Mouse (Mus musculus): Measurements from ENCODE around the gene Usp24. TPM values are rescaled to one million over a fixed set of nuclear protein-coding genes. Genes with fewer than 3 reads are reported as not detected.
A peak's percentile ranks its signal among the peaks of the same experiment; 100 is the strongest.

Usp24 gene
- total RNA-seq, 2 experiments from 2014 or later: 44.1 to 47.7 TPM

DNA sequence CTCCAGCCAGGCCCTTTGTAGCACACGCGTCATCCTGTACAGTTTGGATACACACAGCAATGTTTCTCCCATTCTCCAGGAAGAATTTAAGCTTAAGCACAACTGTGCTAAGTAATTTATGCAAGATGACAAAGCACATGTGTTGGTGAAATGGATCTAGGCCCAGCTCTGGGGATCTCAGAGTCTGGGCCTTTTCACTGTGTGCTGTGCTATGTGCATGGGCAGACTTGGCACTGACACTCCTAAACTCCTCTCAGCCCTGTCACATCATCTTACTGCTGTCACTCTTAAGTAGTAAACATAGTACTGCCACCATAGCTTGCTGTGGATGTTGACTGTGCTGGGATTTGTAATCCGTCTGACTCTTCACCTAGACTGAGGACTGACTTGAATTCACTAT lies 106.6 kb downstream of the Usp24 start:
- DNase-seq (ENCODE audit: low spot score in 2 of 2): no peak

DNA sequence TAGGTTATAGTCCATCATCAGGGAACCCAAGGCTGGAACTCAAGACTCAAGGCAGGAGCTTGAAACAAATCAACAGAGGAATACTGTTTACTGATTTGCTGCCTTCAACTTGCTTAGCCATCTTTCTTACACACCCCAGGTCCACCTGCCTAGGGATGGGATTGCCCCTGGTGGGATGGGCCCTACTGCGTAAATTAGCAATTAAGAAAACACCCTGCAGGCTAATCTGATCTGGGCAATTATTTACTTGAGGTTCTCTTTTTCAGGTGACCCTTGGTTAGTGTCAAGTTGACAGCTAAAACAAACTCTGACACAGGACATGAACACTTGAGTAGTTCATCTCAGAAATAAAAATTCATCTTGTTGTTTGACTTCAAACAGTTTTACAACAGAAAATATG lies 108.5 kb downstream of the Usp24 start:
- DNase-seq (ENCODE audit: low spot score in 2 of 2): no peak

DNA sequence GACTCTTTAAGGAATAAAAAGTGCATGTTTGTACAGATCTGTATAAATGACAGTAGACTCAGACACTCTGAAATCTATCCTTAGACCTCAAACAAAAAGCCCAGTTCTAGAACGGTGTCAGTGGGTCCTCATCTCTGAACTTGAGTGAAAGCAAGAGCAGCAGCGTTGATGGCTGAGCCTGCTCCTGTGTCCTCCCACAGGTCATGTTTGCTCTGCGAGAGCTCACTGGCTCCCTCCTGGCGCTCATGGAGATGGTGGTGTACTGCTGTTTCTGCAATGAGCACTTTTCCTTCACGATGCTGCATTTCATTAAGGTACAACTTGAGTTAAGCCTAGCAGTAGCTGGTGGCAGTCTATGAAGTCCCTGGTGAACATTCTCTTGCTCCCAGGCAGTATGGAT lies 110.3 kb downstream of the Usp24 start:
- no peak for DNase-seq (ENCODE audit: low spot score in 2 of 2)

DNA sequence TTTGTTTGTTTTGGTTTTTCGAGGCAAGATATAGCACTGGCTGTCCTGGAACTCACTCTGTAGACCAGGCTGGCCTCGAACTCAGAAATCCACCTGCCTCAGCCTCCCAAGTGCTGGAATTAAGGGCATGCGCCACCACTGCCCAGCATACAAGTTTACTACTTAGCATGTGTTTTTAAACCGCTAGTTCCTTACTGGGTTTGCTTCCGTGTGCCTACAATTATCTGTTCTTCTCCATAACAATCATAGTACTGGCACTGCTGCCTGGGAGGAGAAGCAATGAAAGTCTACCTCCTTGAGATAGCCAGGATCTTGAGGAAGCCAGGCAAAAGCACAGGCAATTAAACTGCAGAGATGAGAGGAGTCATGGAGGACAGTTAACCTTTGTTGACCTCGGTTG lies 112.6 kb downstream of the Usp24 start:
- DNase-seq (ENCODE audit: low spot score in 2 of 2): no peak

DNA sequence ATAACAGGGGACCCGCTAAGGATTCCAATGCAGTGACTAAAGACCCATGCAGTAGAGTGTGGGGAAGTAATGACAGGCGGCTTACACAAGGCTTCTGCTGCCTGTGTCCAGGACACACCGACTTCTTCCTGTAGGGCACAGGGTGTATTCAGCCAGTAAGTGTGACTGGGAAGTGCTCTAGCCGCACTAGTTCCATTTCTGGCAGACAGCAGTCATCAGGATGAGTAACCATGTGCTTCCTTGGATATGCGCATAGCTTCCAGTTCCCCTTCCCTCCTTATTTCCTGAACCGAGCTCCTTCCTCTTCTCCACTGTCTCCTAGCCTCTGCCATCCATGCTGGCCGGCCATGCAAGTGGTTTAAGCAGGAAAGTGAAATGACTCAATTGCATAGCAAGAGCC lies 113.1 kb downstream of the Usp24 start:
- DNase-seq (ENCODE audit: low spot score in 2 of 2): no peak

DNA sequence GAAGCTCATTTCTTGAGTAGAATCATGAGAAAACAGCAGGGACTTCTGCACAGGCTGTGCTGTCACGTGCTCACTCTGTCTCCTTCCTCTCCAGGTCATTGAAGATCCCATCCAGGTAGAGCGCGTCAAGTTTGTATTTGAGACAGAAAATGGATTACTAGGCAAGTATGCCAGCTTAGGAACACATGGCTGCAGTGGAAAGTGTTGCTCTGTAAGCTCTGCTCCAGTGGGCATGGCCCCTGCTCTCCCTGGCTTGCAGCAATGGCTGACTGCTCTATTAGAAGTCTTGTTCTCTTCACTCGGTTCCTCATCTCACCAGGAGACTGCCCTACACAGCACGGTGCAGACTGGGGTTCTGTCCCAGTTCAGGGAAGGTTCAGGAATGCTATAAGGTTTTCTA lies 114.4 kb downstream of the Usp24 start:
- DNase-seq (ENCODE audit: low spot score in 2 of 2): no peak

DNA sequence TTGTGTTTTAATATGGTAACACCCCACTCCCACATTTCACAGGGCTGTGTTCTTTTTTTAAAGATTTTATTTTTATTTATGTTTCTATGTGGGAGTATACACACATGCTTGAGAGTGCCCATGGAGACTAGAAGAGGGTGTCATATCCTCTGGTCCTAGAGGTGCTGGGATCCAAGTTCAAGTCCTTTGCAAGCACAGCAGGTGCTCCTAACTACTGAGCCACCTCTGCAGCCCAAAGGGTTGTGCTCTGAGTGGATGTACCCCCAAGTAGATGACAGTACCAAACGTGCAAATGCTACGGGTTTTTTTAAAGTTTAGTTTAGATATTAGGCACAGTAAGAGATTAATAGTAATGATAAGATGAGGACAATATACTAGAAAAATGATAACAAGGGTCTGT lies 119.4 kb downstream of the Usp24 start:
- no peak for DNase-seq (ENCODE audit: low spot score in 2 of 2)

DNA sequence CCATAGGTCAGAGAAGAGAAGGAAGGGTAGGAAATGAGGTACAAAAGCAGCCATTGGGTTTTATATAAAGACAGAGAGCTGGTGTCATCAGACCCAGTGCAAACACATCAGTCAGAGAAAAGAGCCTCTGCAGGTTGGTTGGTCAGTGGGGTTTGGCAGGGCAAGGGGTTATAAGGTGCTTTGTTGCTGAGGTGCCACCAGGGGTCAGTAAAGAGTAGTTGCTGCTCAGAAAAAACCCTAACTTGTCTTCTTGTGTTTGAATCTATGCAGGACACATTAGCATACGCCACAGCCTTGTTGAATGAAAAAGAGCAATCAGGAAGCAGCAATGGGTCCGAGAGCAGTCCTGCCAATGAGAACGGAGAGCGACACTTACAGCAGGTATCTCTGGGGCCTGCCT lies 120.5 kb downstream of the Usp24 start:
- DNase-seq (ENCODE audit: low spot score in 2 of 2): no peak

DNA sequence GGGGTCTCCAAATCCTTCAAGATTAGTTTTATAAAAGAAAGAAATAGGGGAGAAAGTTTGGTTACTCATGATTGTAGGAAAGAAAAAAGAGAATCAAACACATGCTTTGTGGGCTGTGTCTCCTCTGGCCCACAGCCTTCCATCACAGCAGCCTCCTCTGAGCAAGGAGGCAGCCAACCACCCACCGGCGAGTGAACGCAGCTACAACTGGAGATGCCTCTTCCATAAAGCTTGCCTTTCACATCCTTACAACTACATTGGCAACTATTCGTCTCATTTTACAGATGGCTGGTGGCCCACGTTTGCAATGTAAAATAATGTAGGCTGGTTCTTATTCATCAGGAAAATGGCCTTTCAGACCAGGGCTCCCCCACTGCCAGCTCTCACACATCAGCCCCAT lies 121.2 kb downstream of the Usp24 start:
- DNase-seq (ENCODE audit: low spot score in 2 of 2): no peak

DNA sequence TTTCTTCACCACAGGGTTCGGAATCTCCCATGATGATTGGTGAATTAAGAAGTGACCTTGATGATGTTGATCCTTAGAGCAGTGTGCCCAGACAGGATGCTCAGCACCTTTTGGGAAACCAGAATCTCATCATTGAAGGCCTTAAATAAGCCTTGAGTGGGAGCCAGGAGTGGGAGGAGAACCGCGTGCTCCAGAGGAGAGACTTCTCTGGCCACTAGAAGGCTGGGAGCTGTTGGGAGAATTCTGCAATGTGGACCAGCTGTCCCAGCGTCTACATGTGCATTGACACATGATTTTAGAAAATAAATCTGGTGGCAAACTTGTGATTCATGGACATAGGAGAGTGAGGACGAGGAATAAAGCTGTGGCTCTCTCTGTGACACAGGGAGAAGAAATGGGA lies 122.8 kb downstream of the Usp24 start:
- DNase-seq (ENCODE audit: low spot score in 2 of 2): no peak

DNA sequence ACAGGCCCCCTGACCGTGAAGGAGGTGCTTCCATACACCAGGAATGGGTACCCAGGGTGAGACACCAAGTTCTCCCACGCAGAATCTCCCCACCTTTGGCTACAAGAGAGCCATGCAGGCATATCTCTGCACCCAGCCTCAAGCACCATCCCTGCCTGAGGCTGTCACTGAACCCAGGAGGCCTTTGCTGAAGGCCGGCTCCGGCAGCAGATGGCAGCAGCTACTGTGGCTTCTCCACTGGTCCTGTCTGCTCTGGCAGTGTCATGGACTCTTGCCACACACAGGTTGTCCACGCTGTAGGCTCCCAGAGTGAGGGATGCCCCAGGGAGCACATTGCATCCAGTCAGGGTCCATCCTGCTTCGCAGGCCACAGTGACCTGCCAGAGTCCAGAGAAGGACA lies 127.2 kb downstream of the Usp24 start:
- DNase-seq (ENCODE audit: low spot score in 2 of 2): no peak

DNA sequence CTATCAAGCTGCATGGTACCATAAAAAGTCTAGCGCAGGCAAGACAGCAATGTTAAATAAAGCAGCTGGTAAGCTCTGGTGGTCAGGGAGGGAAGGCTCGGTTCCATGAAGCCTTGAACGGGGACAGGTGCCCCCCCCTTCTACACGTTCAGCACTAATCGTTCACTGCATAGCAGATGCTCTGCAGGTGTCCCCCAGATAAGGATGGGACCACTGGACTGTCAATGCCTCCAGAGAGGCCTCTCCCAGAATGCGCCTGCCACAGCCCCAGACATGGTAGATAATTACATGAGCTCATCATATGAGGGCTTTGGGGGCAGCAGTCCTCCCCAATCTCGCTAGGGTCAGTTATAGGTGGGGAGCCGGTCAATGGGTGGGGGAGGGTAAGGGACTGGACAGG lies 133.3 kb downstream of the Usp24 start:
- DNase-seq (ENCODE audit: low spot score in 2 of 2): no peak

DNA sequence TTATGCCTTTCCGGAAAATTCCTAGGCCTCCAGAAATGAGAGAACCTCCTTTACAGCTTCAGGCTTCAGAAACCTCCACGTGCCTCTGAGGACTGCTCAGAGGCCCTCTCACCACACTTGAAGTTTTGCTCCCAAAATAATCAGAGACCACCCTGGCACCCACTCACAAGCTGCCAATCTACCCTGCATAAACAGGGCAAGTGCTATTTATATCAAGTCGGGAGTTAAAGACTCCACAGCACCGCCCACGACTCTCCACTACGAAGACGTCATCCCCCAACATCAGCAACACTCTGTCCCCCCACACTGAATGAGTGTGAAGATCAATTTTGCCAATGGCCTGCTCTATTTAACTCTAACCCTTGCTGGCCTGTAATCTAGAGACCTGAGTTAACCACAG lies 136.4 kb downstream of the Usp24 start:
- DNase-seq (ENCODE audit: low spot score in 2 of 2): no peak

DNA sequence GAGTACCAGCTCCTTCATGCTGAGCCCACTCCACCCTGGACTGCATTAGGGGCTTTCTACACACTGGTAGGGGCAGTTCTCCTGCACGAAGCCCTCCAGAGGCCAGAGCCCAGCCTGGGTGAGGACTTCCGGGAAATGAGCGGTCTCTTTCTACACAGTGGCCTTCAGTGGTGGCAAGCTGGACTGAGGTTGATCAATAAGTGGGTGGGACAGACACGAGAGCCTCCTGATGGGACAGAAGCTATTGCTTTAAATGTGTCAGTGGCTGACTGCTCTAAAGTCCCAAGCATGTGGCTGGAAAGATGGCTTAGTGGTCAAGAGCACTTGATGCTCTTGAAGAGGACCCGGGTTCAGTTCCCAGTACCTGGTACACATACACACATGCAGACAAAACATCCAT lies 137.1 kb downstream of the Usp24 start:
- DNase-seq (ENCODE audit: low spot score in 2 of 2): no peak

DNA sequence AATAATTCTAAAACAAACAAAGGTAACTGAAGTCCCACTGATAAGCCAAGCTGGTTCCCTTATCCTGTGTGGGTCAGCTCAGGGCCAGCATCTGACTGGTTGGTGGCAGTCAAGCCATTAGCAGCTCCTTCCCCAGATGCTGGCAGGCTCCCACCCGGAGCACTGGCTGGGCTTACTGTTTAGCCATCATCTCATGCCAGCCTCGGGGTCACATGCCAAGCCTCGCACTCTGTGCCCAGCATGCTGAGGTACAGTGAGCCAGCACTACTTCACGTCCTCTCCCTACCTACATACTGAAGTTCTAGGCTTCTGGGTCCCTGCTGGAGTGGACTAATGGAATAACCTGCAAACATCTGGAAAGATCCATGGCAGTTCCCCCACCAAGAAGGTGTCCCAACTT lies 137.5 kb downstream of the Usp24 start:
- peak in 1 of 2 experiments; percentile 37 for DNase-seq (ENCODE audit: low spot score in 2 of 2)

DNA sequence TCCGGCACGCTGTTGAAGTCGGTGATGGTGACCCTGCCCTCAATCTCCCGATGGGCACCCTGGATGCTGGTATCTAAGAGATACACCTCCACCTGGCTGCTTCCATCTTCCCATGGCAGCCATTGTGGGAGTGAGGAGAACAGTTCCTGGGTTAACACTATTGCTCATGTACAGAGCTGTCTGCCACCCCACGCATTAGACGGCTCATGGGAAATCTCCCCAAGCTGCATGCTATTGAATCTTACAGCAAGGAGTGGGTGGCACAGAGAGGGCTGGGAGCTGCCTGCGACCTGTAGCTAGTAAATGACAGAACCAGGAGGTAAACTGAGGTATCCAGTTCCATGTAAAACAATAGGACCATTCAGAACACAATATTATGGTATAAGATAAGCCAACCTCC lies 138.5 kb downstream of the Usp24 start:
- no peak for DNase-seq (ENCODE audit: low spot score in 2 of 2)

DNA sequence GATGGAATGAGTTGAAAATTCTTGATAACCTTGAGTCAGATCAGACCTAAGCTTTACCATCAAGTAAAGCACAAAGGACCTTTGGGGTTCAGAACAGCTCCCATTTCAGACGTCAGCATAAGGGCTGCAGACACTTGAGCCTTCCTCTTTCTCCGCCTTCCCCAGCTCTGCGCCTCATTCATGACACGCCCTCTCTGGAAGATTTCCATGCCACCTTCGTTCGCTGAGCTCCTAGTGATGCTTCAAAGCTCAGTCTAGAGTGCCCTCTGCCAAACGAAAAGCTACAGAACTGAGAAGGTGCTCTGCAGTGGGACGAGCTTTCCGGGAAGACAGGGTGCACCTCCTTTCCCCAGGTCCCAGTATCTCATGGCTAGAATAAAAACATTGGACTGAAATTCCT lies 146.0 kb downstream of the Usp24 start:
- DNase-seq (ENCODE audit: low spot score in 2 of 2): no peak

DNA sequence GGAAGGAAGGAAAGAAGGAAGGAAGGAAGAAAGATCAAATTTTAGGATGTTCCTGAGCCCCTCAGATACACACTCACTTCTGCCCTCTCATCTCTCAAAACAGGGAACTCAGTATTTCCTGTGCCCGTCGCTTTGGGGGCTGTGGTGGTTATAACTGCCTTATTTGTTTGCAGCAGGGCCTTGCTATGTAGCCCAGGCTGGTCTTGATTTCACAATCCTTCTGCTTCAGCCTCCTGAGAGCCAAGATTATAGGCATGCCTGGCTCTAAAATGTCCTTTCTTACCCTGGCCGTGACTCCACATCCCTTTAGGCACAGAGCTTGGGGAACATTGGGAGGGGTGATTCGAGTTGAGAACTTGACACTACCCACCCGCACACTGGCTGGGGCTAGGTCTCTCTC lies 146.5 kb downstream of the Usp24 start:
- no peak for DNase-seq (ENCODE audit: low spot score in 2 of 2)

DNA sequence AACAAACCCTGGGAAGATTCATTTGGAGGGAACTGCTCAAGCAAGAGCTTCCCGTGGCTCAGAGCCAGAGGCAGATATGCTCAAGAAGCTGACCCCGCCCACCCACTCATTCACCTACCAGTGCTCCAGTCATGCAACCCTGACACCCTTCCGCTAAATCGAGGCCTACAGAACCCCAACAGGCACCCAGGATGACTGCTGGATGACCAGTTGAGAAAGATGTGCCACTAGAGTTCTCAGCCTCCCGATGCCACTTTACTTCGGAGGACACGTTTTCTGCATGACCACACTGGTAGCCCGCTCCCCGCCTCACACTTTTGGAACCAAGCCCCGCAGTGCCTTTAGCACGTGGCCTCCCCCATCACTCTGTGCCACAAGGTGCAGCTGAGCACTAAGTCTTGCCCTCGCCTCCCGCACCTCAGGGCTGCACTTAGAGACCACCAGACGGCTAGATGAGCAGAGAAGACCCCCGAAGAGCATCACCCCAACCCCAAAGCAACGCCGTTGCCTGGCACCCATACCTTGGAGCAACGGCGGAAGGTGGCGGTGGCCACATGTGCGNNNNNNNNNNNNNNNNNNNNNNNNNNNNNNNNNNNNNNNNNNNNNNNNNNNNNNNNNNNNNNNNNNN lies 147.3 kb downstream of the Usp24 start:
- DNase-seq (ENCODE audit: low spot score in 2 of 2): no peak

DNA sequence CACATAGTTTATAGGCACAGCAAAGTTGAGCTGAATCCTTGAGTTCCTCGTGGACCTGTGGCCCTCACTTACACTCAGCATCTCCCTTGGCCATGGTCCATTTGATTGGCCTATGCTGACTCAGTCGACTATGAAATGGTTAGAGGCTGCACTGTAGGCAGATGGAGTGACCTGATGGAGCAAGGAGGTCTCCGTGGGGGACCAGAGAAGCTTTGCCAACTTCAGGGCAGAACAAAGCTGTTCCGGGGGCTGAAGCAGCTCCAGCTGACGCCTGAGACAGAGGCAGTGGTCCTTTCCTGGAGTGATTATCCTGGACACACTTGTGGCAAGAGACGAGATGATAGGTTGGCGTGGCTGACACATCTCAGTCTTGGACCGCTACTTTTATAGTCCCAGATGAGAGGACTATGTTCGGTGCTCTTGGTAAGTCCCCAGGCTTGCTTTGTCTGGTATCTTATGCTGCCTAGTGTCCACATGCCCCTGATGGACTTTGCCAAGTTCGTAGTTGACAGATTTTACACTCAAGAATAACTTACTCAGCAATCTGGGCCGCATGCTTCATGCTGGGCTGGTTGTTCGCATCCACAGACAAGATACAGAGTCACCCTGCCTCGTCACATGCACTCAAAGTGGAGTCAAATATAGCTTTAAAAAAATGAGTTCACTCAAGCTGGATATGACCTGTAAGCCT lies 151.6 kb downstream of the Usp24 start:
- no peak for DNase-seq (ENCODE audit: low spot score in 2 of 2)

DNA sequence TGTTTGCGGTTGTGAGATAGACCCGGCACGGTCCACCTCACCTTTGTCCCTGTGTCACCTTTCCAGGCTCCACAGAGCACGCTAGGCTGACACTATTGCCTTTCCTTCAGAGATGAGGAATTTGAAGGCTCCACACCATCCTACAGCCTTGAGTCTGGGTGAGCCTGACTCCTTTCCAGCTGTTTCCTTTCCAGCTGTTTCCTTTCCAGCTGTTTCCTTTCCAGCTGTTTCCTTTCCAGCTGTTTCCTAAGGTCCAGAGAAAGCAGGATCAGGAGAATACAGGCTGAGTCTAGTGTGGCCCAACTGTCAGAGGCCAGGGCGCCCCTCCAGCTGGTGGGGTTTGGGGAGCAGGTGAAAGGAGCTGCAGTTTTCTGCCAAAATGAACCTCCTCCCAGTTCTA lies 154.9 kb downstream of the Usp24 start:
- DNase-seq (ENCODE audit: low spot score in 2 of 2): no peak

DNA sequence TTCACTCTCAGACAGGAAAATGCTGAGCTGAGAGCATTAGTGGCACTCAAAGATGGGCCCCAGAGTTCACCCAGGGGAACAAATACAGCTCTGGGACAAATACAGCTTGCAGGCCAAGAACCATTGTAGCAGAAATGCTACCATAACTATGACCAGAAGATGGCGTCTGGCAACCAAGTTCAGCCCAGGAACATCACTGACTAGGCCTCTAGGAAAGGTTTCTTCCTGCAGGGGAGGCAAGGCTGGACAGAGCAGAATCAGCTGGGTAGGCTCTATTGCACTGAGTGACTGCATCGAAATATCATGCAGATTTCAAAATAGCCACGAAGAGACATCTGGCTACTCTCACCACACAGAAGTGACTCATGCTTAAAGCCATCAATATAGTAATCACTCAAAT lies 156.3 kb downstream of the Usp24 start:
- DNase-seq (ENCODE audit: low spot score in 2 of 2): peak; percentile 71 to 80

DNA sequence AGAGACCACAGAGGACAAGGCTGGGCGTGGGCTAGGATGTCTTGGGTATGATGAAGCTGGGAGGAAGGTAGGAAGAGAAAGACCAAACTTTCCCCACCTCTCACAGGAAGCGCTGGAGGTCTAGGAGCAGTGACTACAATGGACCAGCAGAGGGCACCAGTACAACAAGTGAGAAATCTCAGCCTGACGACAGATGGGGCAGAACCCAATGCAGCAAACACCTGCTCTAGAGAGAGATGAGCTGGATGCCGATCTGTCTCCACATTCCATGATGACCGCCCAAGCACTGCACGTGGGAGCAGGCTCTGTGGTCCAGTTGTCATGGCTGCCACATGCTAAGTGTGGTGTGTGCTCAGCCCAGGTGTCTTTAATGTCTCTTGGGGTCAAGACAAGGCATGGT lies 158.2 kb downstream of the Usp24 start:
- peak; percentile 60 to 77 for DNase-seq (ENCODE audit: low spot score in 2 of 2)

Data from layer of hippocampus, postnatal 14 days (tissue).